Mouse (Mus musculus): Measurements from ENCODE around the gene Klf5. TPM values are rescaled to one million over a fixed set of nuclear protein-coding genes. Genes with fewer than 3 reads are reported as not detected.

Gene Klf5
- polyA plus RNA-seq, 1 experiment from 2014 or later = 48.0 TPM

- Histone ChIP-seq H3K27ac (ENCODE audit: low read length) (no peak overlapping the region), H3K9me3 (ENCODE audit: low read length) (no peaks in the 10 kb centered on the region), H3K9ac (replicated peaks; ENCODE audit: low read depth) (no peak overlapping the region), H3K4me3 (ENCODE audit: low read depth, low read length) (no peak overlapping the region), H3K36me3 (ENCODE audit: insufficient read depth, low read length) (no peaks in the 10 kb centered on the region), H3K4me1 (ENCODE audit: insufficient read depth, low read depth, low read length) (no peaks in the 10 kb centered on the region), H3K27me3 (replicated peaks; ENCODE audit: insufficient read depth, low read length) (no peaks in the 10 kb centered on the region), H3K4me2 (replicated peaks; ENCODE audit: low read depth, low read length) (no peak overlapping the region)
- ATAC-seq = no peak
- TF ChIP-seq CTCF (IDR thresholded peaks at IDR 0.05) = no peak
- no peak for TF ChIP-seq EP300 (IDR thresholded peaks at IDR 0.05)
- WGBS = 28% methylated on average over 4 of the region's 4 CpGs
- no peak for DNase-seq (ENCODE audit: low spot score)
These were observed 22.7 kb upstream of the Klf5 start for GRCm38 (mm10) chr14:99275827-99276226.

GRCm38 (mm10) chr14:99278312-99278711 lies 20.2 kb upstream of the Klf5 start:
- H3K9me3 ChIP-seq (ENCODE audit: low read length) = no peaks in the 10 kb centered on the region
- TF ChIP-seq EP300 (IDR thresholded peaks at IDR 0.05) = no peak
- TF ChIP-seq CTCF (IDR thresholded peaks at IDR 0.05) = no peak
- no peaks in the 10 kb centered on the region for H3K4me1 ChIP-seq (ENCODE audit: insufficient read depth, low read depth, low read length)
- H3K36me3 ChIP-seq (ENCODE audit: insufficient read depth, low read length) = no peaks in the 10 kb centered on the region
- no peak overlapping the region for H3K27ac ChIP-seq (ENCODE audit: low read length)
- WGBS = 42% methylated on average over 9 of the region's 9 CpGs
- ATAC-seq = no peak
- H3K27me3 ChIP-seq (replicated peaks; ENCODE audit: insufficient read depth, low read length) = no peaks in the 10 kb centered on the region
- H3K4me2 ChIP-seq (replicated peaks; ENCODE audit: low read depth, low read length) = no peak overlapping the region
- H3K4me3 ChIP-seq (ENCODE audit: low read depth, low read length) = no peak overlapping the region
- H3K9ac ChIP-seq (replicated peaks; ENCODE audit: low read depth) = no peak overlapping the region
- no peak for DNase-seq (ENCODE audit: low spot score)

GRCm38 (mm10) chr14:99278763-99279486 lies 19.6 kb upstream of the Klf5 start:
- H3K27ac ChIP-seq (ENCODE audit: low read length) = no peak overlapping the region
- no peaks in the 10 kb centered on the region for H3K36me3 ChIP-seq (ENCODE audit: insufficient read depth, low read length)
- 54% methylated on average over 12 of the region's 12 CpGs for WGBS
- ATAC-seq (no peak), DNase-seq (ENCODE audit: low spot score) (no peak)
- H3K9me3 ChIP-seq (ENCODE audit: low read length) = no peaks in the 10 kb centered on the region
- no peaks in the 10 kb centered on the region for H3K27me3 ChIP-seq (replicated peaks; ENCODE audit: insufficient read depth, low read length)
- H3K9ac ChIP-seq (replicated peaks; ENCODE audit: low read depth) = no peak overlapping the region
- H3K4me2 ChIP-seq (replicated peaks; ENCODE audit: low read depth, low read length) = no peak overlapping the region
- TF ChIP-seq EP300 (IDR thresholded peaks at IDR 0.05) (no peak), CTCF (IDR thresholded peaks at IDR 0.05) (no peak)
- H3K4me3 ChIP-seq (ENCODE audit: low read depth, low read length) = no peak overlapping the region
- H3K4me1 ChIP-seq (ENCODE audit: insufficient read depth, low read depth, low read length) = no peaks in the 10 kb centered on the region

- Histone ChIP-seq H3K9ac (replicated peaks; ENCODE audit: low read depth) (no peak overlapping the region), H3K27ac (ENCODE audit: low read length) (no peak overlapping the region), H3K4me1 (ENCODE audit: insufficient read depth, low read depth, low read length) (no peaks in the 10 kb centered on the region), H3K4me3 (ENCODE audit: low read depth, low read length) (no peak overlapping the region), H3K4me2 (replicated peaks; ENCODE audit: low read depth, low read length) (no peak overlapping the region), H3K36me3 (ENCODE audit: insufficient read depth, low read length) (no peaks in the 10 kb centered on the region), H3K9me3 (ENCODE audit: low read length) (no peaks in the 10 kb centered on the region), H3K27me3 (replicated peaks; ENCODE audit: insufficient read depth, low read length) (no peaks in the 10 kb centered on the region)
- no peak for DNase-seq (ENCODE audit: low spot score)
- 68% methylated on average over 5 of the region's 5 CpGs for WGBS
- TF ChIP-seq CTCF (IDR thresholded peaks at IDR 0.05) (no peak), EP300 (IDR thresholded peaks at IDR 0.05) (no peak)
- no peak for ATAC-seq
These were observed 18.1 kb upstream of the Klf5 start for GRCm38 (mm10) chr14:99280399-99280798.

GRCm38 (mm10) chr14:99280825-99281433 lies 17.6 kb upstream of the Klf5 start:
- Histone ChIP-seq H3K9ac (replicated peaks; ENCODE audit: low read depth) (no peak overlapping the region), H3K27me3 (replicated peaks; ENCODE audit: insufficient read depth, low read length) (no peaks in the 10 kb centered on the region), H3K4me1 (ENCODE audit: insufficient read depth, low read depth, low read length) (no peaks in the 10 kb centered on the region), H3K4me2 (replicated peaks; ENCODE audit: low read depth, low read length) (no peak overlapping the region), H3K4me3 (ENCODE audit: low read depth, low read length) (no peak overlapping the region), H3K27ac (ENCODE audit: low read length) (no peak overlapping the region), H3K36me3 (ENCODE audit: insufficient read depth, low read length) (no peaks in the 10 kb centered on the region), H3K9me3 (ENCODE audit: low read length) (no peaks in the 10 kb centered on the region)
- ATAC-seq (no peak), DNase-seq (ENCODE audit: low spot score) (no peak)
- TF ChIP-seq CTCF (IDR thresholded peaks at IDR 0.05) (no peak), EP300 (IDR thresholded peaks at IDR 0.05) (no peak)
- 59% methylated on average over 5 of the region's 5 CpGs for WGBS

GRCm38 (mm10) chr14:99285486-99285885 lies 13.0 kb upstream of the Klf5 start:
- Histone ChIP-seq H3K27me3 (replicated peaks; ENCODE audit: insufficient read depth, low read length) (no peaks in the 10 kb centered on the region), H3K4me2 (replicated peaks; ENCODE audit: low read depth, low read length) (no peak overlapping the region), H3K9me3 (ENCODE audit: low read length) (no peaks in the 10 kb centered on the region), H3K27ac (ENCODE audit: low read length) (no peak overlapping the region), H3K4me3 (ENCODE audit: low read depth, low read length) (no peak overlapping the region), H3K9ac (replicated peaks; ENCODE audit: low read depth) (no peak overlapping the region), H3K4me1 (ENCODE audit: insufficient read depth, low read depth, low read length) (no peaks in the 10 kb centered on the region), H3K36me3 (ENCODE audit: insufficient read depth, low read length) (no peaks in the 10 kb centered on the region)
- ATAC-seq (no peak), DNase-seq (ENCODE audit: low spot score) (no peak)
- TF ChIP-seq EP300 (IDR thresholded peaks at IDR 0.05) (no peak), CTCF (IDR thresholded peaks at IDR 0.05) (no peak)
- WGBS = 89% methylated on average over 3 of the region's 4 CpGs
